Mouse (Mus musculus): ENCODE data around the gene 2610028H24Rik. TPM values are rescaled to one million over a fixed set of nuclear protein-coding genes. Genes with fewer than 3 reads are reported as not detected.

2610028H24Rik gene
- polyA plus RNA-seq, 1 experiment from 2014 or later: not detected

DNA sequence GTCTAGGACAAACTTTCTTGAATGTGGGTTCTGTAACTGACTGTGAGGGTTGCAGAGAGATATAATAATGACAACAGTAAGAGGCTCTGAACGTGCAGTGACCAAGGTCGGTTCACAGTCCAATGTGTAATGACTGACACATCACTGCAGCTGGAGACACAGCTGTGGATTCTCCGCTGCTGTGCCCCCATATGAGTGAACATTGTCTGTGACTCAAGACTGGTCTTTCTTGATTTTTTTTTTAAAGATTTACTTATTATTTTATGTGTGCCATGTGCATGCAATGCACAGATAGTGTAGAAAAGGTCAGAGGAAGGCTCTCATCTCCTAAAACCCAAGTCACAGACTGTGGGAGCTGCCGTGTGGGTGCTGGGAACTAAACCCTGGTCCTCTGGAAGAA lies 48.6 kb downstream of the 2610028H24Rik start:
- Histone ChIP-seq H3K4me2 (ENCODE audit: low read length) (no peak overlapping the region), H3K27ac (no peak overlapping the region), H3K36me3 (ENCODE audit: insufficient read depth, low read length) (peaks cover 62% of the 10 kb centered on the region), H3K4me3 (replicated peaks; ENCODE audit: low read depth, low read length) (no peak overlapping the region), H3K4me1 (replicated peaks; ENCODE audit: insufficient read depth, low read length) (no peaks in the 10 kb centered on the region), H3K27me3 (ENCODE audit: insufficient read depth, low read length) (no peaks in the 10 kb centered on the region), H3K9ac (ENCODE audit: low read depth, low read length) (no peak overlapping the region), H3K9me3 (replicated peaks; ENCODE audit: low read length) (no peaks in the 10 kb centered on the region)
- TF ChIP-seq CTCF (IDR thresholded peaks at IDR 0.05; ENCODE audit: low read depth): no peak
- ATAC-seq (replicated peaks; ENCODE audit: low FRiP score, low read depth) (no peak), DNase-seq (ENCODE audit: low spot score) (no peak)
- 97% methylated on average over 4 of the region's 4 CpGs for WGBS

DNA sequence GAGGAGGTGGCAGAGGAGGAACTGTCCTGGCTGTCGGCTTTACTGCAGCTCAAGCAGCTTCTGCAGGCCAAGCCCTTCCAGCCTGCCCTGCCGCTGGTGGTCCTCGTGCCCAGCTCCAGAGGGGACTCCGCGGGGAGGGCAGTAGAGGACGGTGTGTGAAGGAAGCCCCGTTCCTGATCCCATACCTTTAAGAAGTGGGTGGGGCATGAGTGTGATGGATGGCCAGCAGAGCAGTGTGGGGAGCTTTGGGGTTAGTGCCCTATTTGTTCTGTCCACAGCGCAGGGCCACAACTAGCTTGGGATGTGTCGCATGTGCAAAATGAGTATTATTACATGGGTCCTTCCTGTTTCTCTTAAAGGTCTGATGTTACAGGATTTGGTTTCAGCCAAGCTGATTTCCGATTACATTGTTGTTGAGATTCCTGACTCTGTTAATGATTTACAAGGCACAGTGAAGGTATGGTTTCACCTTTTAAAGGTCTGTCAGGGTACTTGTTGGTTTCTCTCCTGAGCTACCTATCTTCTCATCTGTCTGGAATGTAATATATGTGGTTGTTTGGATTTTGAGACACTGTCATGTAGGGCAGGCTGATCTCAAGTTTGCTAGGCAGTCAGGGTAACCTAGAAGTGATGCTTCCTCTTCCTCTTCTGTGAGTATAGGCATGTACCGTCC lies 55.5 kb downstream of the 2610028H24Rik start:
- Histone ChIP-seq H3K9ac (ENCODE audit: low read depth, low read length) (no peak overlapping the region), H3K4me2 (ENCODE audit: low read length) (no peak overlapping the region), H3K27me3 (ENCODE audit: insufficient read depth, low read length) (no peaks in the 10 kb centered on the region), H3K4me1 (replicated peaks; ENCODE audit: insufficient read depth, low read length) (no peaks in the 10 kb centered on the region), H3K4me3 (replicated peaks; ENCODE audit: low read depth, low read length) (no peak overlapping the region), H3K36me3 (ENCODE audit: insufficient read depth, low read length) (peaks cover 71% of the 10 kb centered on the region), H3K9me3 (replicated peaks; ENCODE audit: low read length) (no peaks in the 10 kb centered on the region), H3K27ac (no peak overlapping the region)
- WGBS: 77% methylated on average over 11 of the region's 11 CpGs
- DNase-seq (ENCODE audit: low spot score): peak; percentile 2
- no peak for ATAC-seq (replicated peaks; ENCODE audit: low FRiP score, low read depth)
- TF ChIP-seq CTCF (IDR thresholded peaks at IDR 0.05; ENCODE audit: low read depth): no peak

DNA sequence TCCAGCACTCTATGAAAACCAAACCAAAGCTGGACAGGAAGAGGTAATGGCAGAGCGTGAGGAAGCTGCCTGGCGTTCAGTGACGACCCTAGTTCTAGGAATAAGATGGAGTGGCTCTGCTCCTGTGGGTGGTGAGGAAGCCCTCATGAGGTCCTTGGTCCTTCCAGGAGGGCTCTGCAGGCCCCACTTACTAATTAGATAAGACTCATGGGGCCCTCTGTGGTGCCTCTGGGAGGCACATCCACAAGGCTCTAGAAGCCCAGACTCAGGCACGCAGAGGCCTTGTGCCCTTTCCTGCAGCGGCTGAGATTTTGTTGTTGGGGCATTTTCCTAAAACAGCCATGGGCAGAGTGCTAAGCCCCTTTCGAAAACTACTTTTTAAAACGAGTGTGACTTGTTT lies 57.0 kb downstream of the 2610028H24Rik start:
- Histone ChIP-seq H3K27me3 (ENCODE audit: insufficient read depth, low read length) (no peaks in the 10 kb centered on the region), H3K27ac (no peak overlapping the region), H3K4me2 (ENCODE audit: low read length) (no peak overlapping the region), H3K9ac (ENCODE audit: low read depth, low read length) (no peak overlapping the region), H3K9me3 (replicated peaks; ENCODE audit: low read length) (no peaks in the 10 kb centered on the region), H3K36me3 (ENCODE audit: insufficient read depth, low read length) (peaks cover 66% of the 10 kb centered on the region), H3K4me1 (replicated peaks; ENCODE audit: insufficient read depth, low read length) (no peaks in the 10 kb centered on the region), H3K4me3 (replicated peaks; ENCODE audit: low read depth, low read length) (no peak overlapping the region)
- no peak for TF ChIP-seq CTCF (IDR thresholded peaks at IDR 0.05; ENCODE audit: low read depth)
- ATAC-seq (replicated peaks; ENCODE audit: low FRiP score, low read depth): no peak
- no peak for DNase-seq (ENCODE audit: low spot score)
- WGBS: 91% methylated on average over 7 of the region's 7 CpGs

Other genes starting within 250 kb of the 2610028H24Rik start
- 38.0 and 44.1 TPM in 2 replicates for gene Prmt2, start 211.2 kb upstream of the 2610028H24Rik start, polyA plus RNA-seq (2015; fragmentation: Nextera tagmentation; extraction: Ambion mirVana)
- gene S100b, start 195.2 kb upstream of the 2610028H24Rik start, polyA plus RNA-seq (2015; fragmentation: Nextera tagmentation; extraction: Ambion mirVana): 0.42 and 0.45 TPM in 2 replicates
- 7.6 and 8.2 TPM in 2 replicates for gene Dip2a, start 103.8 kb upstream of the 2610028H24Rik start, polyA plus RNA-seq (2015; fragmentation: Nextera tagmentation; extraction: Ambion mirVana)
- not detected in 2 replicates for gene AC141477.1, start 8.6 kb upstream of the 2610028H24Rik start, polyA plus RNA-seq (2015; fragmentation: Nextera tagmentation; extraction: Ambion mirVana)
- gene Pcnt, start 6.3 kb upstream of the 2610028H24Rik start, polyA plus RNA-seq (2015; fragmentation: Nextera tagmentation; extraction: Ambion mirVana): 7.9 and 8.2 TPM in 2 replicates
- 41.6 and 45.9 TPM in 2 replicates for gene Mcm3ap, start 19.8 kb downstream of the 2610028H24Rik start, polyA plus RNA-seq (2015; fragmentation: Nextera tagmentation; extraction: Ambion mirVana)
- gene Ybey, start 20.0 kb downstream of the 2610028H24Rik start, polyA plus RNA-seq (2015; fragmentation: Nextera tagmentation; extraction: Ambion mirVana): 5.4 and 5.9 TPM in 2 replicates
- gene Lss, start 82.5 kb downstream of the 2610028H24Rik start, polyA plus RNA-seq (2015; fragmentation: Nextera tagmentation; extraction: Ambion mirVana): 13.0 and 16.6 TPM in 2 replicates
- not detected in 2 replicates for gene Spatc1l, start 113.2 kb downstream of the 2610028H24Rik start, polyA plus RNA-seq (2015; fragmentation: Nextera tagmentation; extraction: Ambion mirVana)
- gene Ftcd, start 126.6 kb downstream of the 2610028H24Rik start, polyA plus RNA-seq (2015; fragmentation: Nextera tagmentation; extraction: Ambion mirVana): 0.20 and 0.38 TPM in 2 replicates
- 63.9 and 64.2 TPM in 2 replicates for gene Col6a2, start 174.5 kb downstream of the 2610028H24Rik start, polyA plus RNA-seq (2015; fragmentation: Nextera tagmentation; extraction: Ambion mirVana)